Comparison of ENCODE assay signal across 39 mouse cellular contexts in the genomic region with DNA sequence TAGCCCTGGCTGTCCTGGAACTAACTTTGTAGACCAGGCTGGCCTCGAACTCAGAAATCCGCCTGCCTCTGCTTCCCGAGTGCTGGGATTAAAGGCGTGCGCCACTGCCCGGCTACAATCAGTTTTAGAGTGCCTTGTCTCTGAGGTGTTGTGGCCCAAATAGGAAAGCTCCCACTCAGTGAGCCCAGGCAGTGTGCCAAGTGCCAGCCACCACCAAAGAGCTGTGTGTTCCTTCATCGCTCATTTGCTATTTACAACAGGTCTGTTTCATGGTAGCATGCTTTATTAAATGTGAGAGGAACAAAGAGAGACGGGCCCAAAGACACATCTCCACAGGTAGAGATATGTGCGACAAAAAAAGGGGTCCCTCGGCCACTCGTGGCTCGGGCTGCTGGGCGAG. TPM values are rescaled to one million over a fixed set of nuclear protein-coding genes. Genes with fewer than 3 reads are reported as not detected.
"Had no signal": no experiment of that assay in that cellular context is flagged by ENCODE, and none has a peak within 500 bp of the region (broad histone marks: within the 10 kb centered on the region; RNA-seq: fewer than 3 reads in every experiment).

No protein-coding gene starts in this region.

- H3K9me3 ChIP-seq: embryonic facial prominence, embryonic 10.5 days; embryonic facial prominence, embryonic 12.5 days; embryonic facial prominence, embryonic 13.5 days; embryonic facial prominence, embryonic 15.5 days; forebrain, embryonic 10.5 days; forebrain, embryonic 12.5 days; forebrain, embryonic 13.5 days; forebrain, embryonic 15.5 days had no signal

- H3K9ac ChIP-seq: embryonic facial prominence, embryonic 12.5 days; embryonic facial prominence, embryonic 13.5 days; embryonic facial prominence, embryonic 15.5 days; forebrain, embryonic 12.5 days; forebrain, embryonic 13.5 days; forebrain, embryonic 15.5 days; forebrain, postnatal 0 days had no signal

- DNase-seq: cerebellum, adult 2 months; cerebellum, adult 8-10 months; cerebellum, adult 9-10 months; cerebellum, adult 9-11 months; cerebellum, postnatal 10 days; cerebellum, postnatal 14 days; cerebellum, postnatal 25 days; cerebellum, postnatal 36 days; embryo, embryonic 11 days; forebrain, postnatal 0 days; gastrocnemius, adult 2 months; gastrocnemius, postnatal 10 days; gastrocnemius, postnatal 14 days; gastrocnemius, postnatal 25 days; gastrocnemius, postnatal 36 days; heart, adult 18-20 months; heart, adult 2 months had no signal

- H3K27ac ChIP-seq: embryonic facial prominence, embryonic 10.5 days; embryonic facial prominence, embryonic 12.5 days; embryonic facial prominence, embryonic 13.5 days; embryonic facial prominence, embryonic 15.5 days; forebrain, embryonic 10.5 days; forebrain, embryonic 12.5 days; forebrain, embryonic 13.5 days; forebrain, embryonic 15.5 days; gastrocnemius, adult 2 months; heart, adult 2 months had no signal

- ATAC-seq: forebrain, embryonic 13.5 days; forebrain, embryonic 14.5 days; forebrain, embryonic 15.5 days; forebrain, embryonic 16.5 days; forebrain, postnatal 0 days had no signal

- H3K4me1 ChIP-seq: embryonic facial prominence, embryonic 12.5 days had no signal

- H3K36me3 ChIP-seq: embryonic facial prominence, embryonic 10.5 days; embryonic facial prominence, embryonic 12.5 days; embryonic facial prominence, embryonic 13.5 days; embryonic facial prominence, embryonic 15.5 days; forebrain, embryonic 10.5 days; forebrain, embryonic 12.5 days; forebrain, embryonic 15.5 days had no signal

- H3K4me3 ChIP-seq: embryonic facial prominence, embryonic 10.5 days; embryonic facial prominence, embryonic 12.5 days; embryonic facial prominence, embryonic 13.5 days; embryonic facial prominence, embryonic 15.5 days; erythroblast, embryonic 14.5 days; forebrain, embryonic 10.5 days; forebrain, embryonic 12.5 days; forebrain, embryonic 13.5 days; forebrain, embryonic 15.5 days; gastrocnemius, adult 2 months; heart, adult 2 months had no signal

- H3K4me2 ChIP-seq: embryonic facial prominence, embryonic 12.5 days; embryonic facial prominence, embryonic 13.5 days; embryonic facial prominence, embryonic 15.5 days; forebrain, embryonic 12.5 days; forebrain, embryonic 13.5 days; forebrain, embryonic 15.5 days had no signal

RNA-seq across cellular contexts. Expression of gene BC107364, which starts 30.3 kb away (rescaled TPM):
- total RNA-seq: common myeloid progenitor, adult 5-6 weeks; forebrain, postnatal 0 days; gastrocnemius, adult 18-20 months; gastrocnemius, adult 2 months; gastrocnemius, adult 8-10 months; gastrocnemius, postnatal 10 days; gastrocnemius, postnatal 14 days; gastrocnemius, postnatal 25 days; gastrocnemius, postnatal 36 days; gastrocnemius, postnatal 4 days; granulocyte monocyte progenitor cell, adult 5-6 weeks; heart, adult 18-20 months; heart, adult 2 months had no signal
- polyA plus RNA-seq: cerebellum, adult 2 months; cortical plate, adult 2 months; embryonic facial prominence, embryonic 10.5 days; embryonic facial prominence, embryonic 11.5 days; embryonic facial prominence, embryonic 14.5 days; erythroblast, embryonic 14.5 days; forebrain, embryonic 10.5 days; forebrain, embryonic 11.5 days; forebrain, embryonic 12.5 days; forebrain, embryonic 13.5 days; forebrain, embryonic 14.5 days; forebrain, embryonic 15.5 days; forebrain, embryonic 16.5 days; forebrain, postnatal 0 days; frontal cortex, adult 2 months; gonadal fat pad, adult 2 months; heart, adult 2 months had no signal

RNA-seq across cellular contexts. Expression of gene Hfe2, which starts 42.5 kb away (rescaled TPM):
- total RNA-seq: common myeloid progenitor, adult 5-6 weeks; granulocyte monocyte progenitor cell, adult 5-6 weeks had no signal
- polyA plus RNA-seq: erythroblast, embryonic 14.5 days had no signal
